Mouse (Mus musculus) midbrain, embryonic 13.5 days (tissue): ENCODE measurements around the gene Nrde2. TPM values are rescaled to one million over a fixed set of nuclear protein-coding genes. Genes with fewer than 3 reads are reported as not detected.

Source experiments
- ATAC-seq: fragments of 200-750 bp; cut with Nextera tagmentation; 2 replicates; pipeline ENCODE4 v1.8.0; 2017; ENCODE audit warnings: mild to moderate bottlenecking, moderate TSS enrichment, moderate library complexity
- H3K27ac ChIP-seq: fragments of 300-500 bp; sonication (generic); 2 replicates; pipeline ENCODE4 v1.5.1; 2015; ENCODE audit warnings: inconsistent platforms, mild to moderate bottlenecking, moderate library complexity
- H3K27me3 ChIP-seq: fragments of 300-500 bp; sonication (generic); 2 replicates; pipeline ENCODE4 v1.6.1; 2015; ENCODE audit warnings: mild to moderate bottlenecking, inconsistent platforms
- H3K36me3 ChIP-seq: fragments of 300-500 bp; sonication (generic); 2 replicates; pipeline ENCODE4 v1.6.1; 2015; ENCODE audit warnings: mild to moderate bottlenecking, inconsistent platforms
- H3K4me1 ChIP-seq: fragments of 300-500 bp; sonication (generic); replicated peaks from 2 replicates; pipeline ENCODE4 v1.6.1; 2015; ENCODE audit warnings: inconsistent platforms
- H3K4me2 ChIP-seq: fragments of 300-500 bp; sonication (generic); replicated peaks from 2 replicates; pipeline ENCODE4 v1.6.1; 2015; ENCODE audit warnings: moderate library complexity, mild to moderate bottlenecking, inconsistent platforms
- H3K4me3 ChIP-seq: fragments of 300-500 bp; sonication (generic); replicated peaks from 2 replicates; pipeline ENCODE4 v1.5.1; 2015; ENCODE audit warnings: mild to moderate bottlenecking, inconsistent platforms
- H3K9ac ChIP-seq: fragments of 300-500 bp; sonication (generic); replicated peaks from 2 replicates; pipeline ENCODE4 v1.6.1; 2015; ENCODE audit warnings: mild to moderate bottlenecking, inconsistent platforms
- H3K9me3 ChIP-seq: fragments of 300-500 bp; sonication (generic); 2 replicates; pipeline ENCODE4 v1.6.1; 2016; ENCODE audit warnings: mild to moderate bottlenecking, inconsistent platforms
- WGBS: fragments of 180-500 bp; shearing (Covaris S2); methylation state at CpG from one replicate; pipeline ENCODE4 v1.1.7; 2015; 5-methylcytosine and 5-hydroxymethylcytosine counted together
- polyA plus RNA-seq: library from polyadenylated mRNA; unstranded; fragments of >200 nt; fragmentation: Nextera tagmentation; extraction: Ambion mirVana; gene quantifications from 2 replicates; pipeline ENCODE4 v1.2.1, GENCODE M21; 2015

Gene Nrde2
- 14.2 and 14.3 TPM in 2 replicates for polyA plus RNA-seq

- peak within 1 kb of the TSS; percentile 68 for H3K4me2 ChIP-seq
- no peaks in the 10 kb centered on the region for H3K27me3 ChIP-seq
- H3K9ac ChIP-seq, result peak within 1 kb of the TSS; percentile 69
- H3K4me3 ChIP-seq, result peak within 1 kb of the TSS; percentile 53
- 0 out of 2 replicates have a peak, but pooled peaks cover 3% of the 10 kb centered on the region for H3K36me3 ChIP-seq
- peak; percentile 100 for ATAC-seq
- WGBS, result under 1% methylated on average over 26 of the region's 26 CpGs
- no peaks in the 10 kb centered on the region for H3K9me3 ChIP-seq
- H3K27ac ChIP-seq, result peak within 1 kb of the TSS; percentile 73
- H3K4me1 ChIP-seq, result peaks cover 8% of the 10 kb centered on the region
These were observed at the start of gene Nrde2 for GRCm38 (mm10) chr12:100159261-100159975. Gene Nrde2 (minus strand): TSS chr12:100159653.

GRCm38 (mm10) chr12:100206926-100207325 lies 47.5 kb upstream of the Nrde2 start:
- Histone ChIP-seq H3K9me3 (no peaks in the 10 kb centered on the region), H3K27ac (no peak overlapping the region), H3K4me1 (peaks cover 36% of the 10 kb centered on the region), H3K4me2 (no peak overlapping the region), H3K27me3 (no peaks in the 10 kb centered on the region), H3K36me3 (peaks cover 78% of the 10 kb centered on the region), H3K9ac (no peak overlapping the region), H3K4me3 (no peak overlapping the region)
- 90% methylated on average over 5 of the region's 5 CpGs for WGBS
- ATAC-seq, result no peak

- Histone ChIP-seq H3K36me3 (peaks cover 78% of the 10 kb centered on the region), H3K27me3 (no peaks in the 10 kb centered on the region), H3K27ac (no peak overlapping the region), H3K4me3 (no peak overlapping the region), H3K4me1 (peaks cover 36% of the 10 kb centered on the region), H3K9ac (no peak overlapping the region), H3K9me3 (no peaks in the 10 kb centered on the region), H3K4me2 (no peak overlapping the region)
- ATAC-seq, result no peak
- WGBS, result 93% methylated on average over 3 of the region's 3 CpGs
These were observed 47.1 kb upstream of the Nrde2 start for GRCm38 (mm10) chr12:100206521-100206920.

GRCm38 (mm10) chr12:100205156-100205555 lies 45.7 kb upstream of the Nrde2 start:
- Histone ChIP-seq H3K36me3 (peaks cover 76% of the 10 kb centered on the region), H3K4me3 (no peak overlapping the region), H3K4me1 (peaks cover 36% of the 10 kb centered on the region), H3K27me3 (no peaks in the 10 kb centered on the region), H3K9ac (no peak overlapping the region), H3K9me3 (no peaks in the 10 kb centered on the region), H3K27ac (no peak overlapping the region), H3K4me2 (no peak overlapping the region)
- WGBS, result 95% methylated on average over 8 of the region's 8 CpGs
- no peak for ATAC-seq

GRCm38 (mm10) chr12:100203759-100204158 lies 44.3 kb upstream of the Nrde2 start:
- Histone ChIP-seq H3K4me2 (no peak overlapping the region), H3K9me3 (no peaks in the 10 kb centered on the region), H3K27ac (0 out of 2 replicates have a peak overlapping the region, but pooled peaks have one; percentile 17), H3K4me3 (no peak overlapping the region), H3K36me3 (peaks cover 62% of the 10 kb centered on the region), H3K27me3 (no peaks in the 10 kb centered on the region), H3K4me1 (peaks cover 34% of the 10 kb centered on the region), H3K9ac (no peak overlapping the region)
- ATAC-seq, result no peak
- WGBS, result 64% methylated on average over 3 of the region's 3 CpGs

- H3K27ac ChIP-seq, result no peak overlapping the region
- peak overlapping the region; percentile 99 for H3K9ac ChIP-seq
- peak overlapping the region; percentile 94 for H3K4me2 ChIP-seq
- H3K4me3 ChIP-seq, result peak overlapping the region; percentile 77
- H3K9me3 ChIP-seq, result no peaks in the 10 kb centered on the region
- H3K36me3 ChIP-seq, result peaks cover 42% of the 10 kb centered on the region
- peaks cover 37% of the 10 kb centered on the region for H3K4me1 ChIP-seq
- ATAC-seq, result peak; percentile 62
- no peaks in the 10 kb centered on the region for H3K27me3 ChIP-seq
- 2% methylated on average over 13 of the region's 13 CpGs for WGBS
These were observed 42.4 kb upstream of the Nrde2 start for GRCm38 (mm10) chr12:100201838-100202237.

GRCm38 (mm10) chr12:100201363-100201711 lies 41.9 kb upstream of the Nrde2 start:
- WGBS, result 39% methylated on average over 4 of the region's 4 CpGs

GRCm38 (mm10) chr12:100200645-100201362 lies 41.4 kb upstream of the Nrde2 start:
- H3K4me1 ChIP-seq, result peaks cover 37% of the 10 kb centered on the region
- peaks cover 33% of the 10 kb centered on the region for H3K36me3 ChIP-seq
- 7% methylated on average over 29 of the region's 29 CpGs for WGBS
- no peaks in the 10 kb centered on the region for H3K9me3 ChIP-seq
- H3K4me2 ChIP-seq, result peak overlapping the region; percentile 94
- ATAC-seq, result peak; percentile 14; the same call in 1 of the 2 replicates
- H3K9ac ChIP-seq, result peak overlapping the region; percentile 99
- peak overlapping the region; percentile 77 for H3K4me3 ChIP-seq
- H3K27ac ChIP-seq, result peak overlapping the region; percentile 89
- H3K27me3 ChIP-seq, result no peaks in the 10 kb centered on the region

More at GRCm38 (mm10) chr12:100201363-100201711, 41.9 kb upstream of the Nrde2 start:
- H3K9ac ChIP-seq, result peak overlapping the region; percentile 99
- peak overlapping the region; percentile 94 for H3K4me2 ChIP-seq
- H3K27me3 ChIP-seq, result no peaks in the 10 kb centered on the region
- peak overlapping the region; percentile 77 for H3K4me3 ChIP-seq
- peaks cover 37% of the 10 kb centered on the region for H3K36me3 ChIP-seq
- no peaks in the 10 kb centered on the region for H3K9me3 ChIP-seq
- no peak overlapping the region for H3K27ac ChIP-seq
- peaks cover 37% of the 10 kb centered on the region for H3K4me1 ChIP-seq
- no peak for ATAC-seq

GRCm38 (mm10) chr12:100199891-100200644 lies 40.6 kb upstream of the Nrde2 start:
- Histone ChIP-seq H3K27ac (peak overlapping the region; percentile 89), H3K27me3 (no peaks in the 10 kb centered on the region), H3K4me1 (peaks cover 37% of the 10 kb centered on the region), H3K36me3 (peaks cover 25% of the 10 kb centered on the region), H3K4me2 (peak overlapping the region; percentile 94), H3K4me3 (peak overlapping the region; percentile 77), H3K9ac (peak overlapping the region; percentile 99), H3K9me3 (no peaks in the 10 kb centered on the region)
- peak; percentile 78 for ATAC-seq
- whole genome bisulfite sequencing, result under 1% methylated on average over 54 of the region's 86 CpGs

- H3K9me3 ChIP-seq, result no peaks in the 10 kb centered on the region
- H3K36me3 ChIP-seq, result peaks cover 16% of the 10 kb centered on the region
- H3K4me2 ChIP-seq, result peak within 1 kb of the TSS; percentile 94
- peak; percentile 89 for ATAC-seq
- H3K4me1 ChIP-seq, result peaks cover 33% of the 10 kb centered on the region
- H3K9ac ChIP-seq, result peak within 1 kb of the TSS; percentile 99
- no peaks in the 10 kb centered on the region for H3K27me3 ChIP-seq
- 1% methylated on average over 58 of the region's 58 CpGs for WGBS
- H3K27ac ChIP-seq, result peak within 1 kb of the TSS; percentile 89
- peak within 1 kb of the TSS; percentile 77 for H3K4me3 ChIP-seq
These were observed 39.7 kb upstream of the Nrde2 start, which contains the start of gene Calm1 for GRCm38 (mm10) chr12:100198967-100199660. Gene Calm1 (plus strand): TSS chr12:100199435.

- H3K27ac ChIP-seq, result no peak overlapping the region
- no peaks in the 10 kb centered on the region for H3K36me3 ChIP-seq
- no peak overlapping the region for H3K9ac ChIP-seq
- no peak for ATAC-seq
- H3K9me3 ChIP-seq, result no peaks in the 10 kb centered on the region
- peaks cover 11% of the 10 kb centered on the region for H3K4me1 ChIP-seq
- 69% methylated on average over 7 of the region's 7 CpGs for WGBS
- H3K4me2 ChIP-seq, result no peak overlapping the region
- H3K4me3 ChIP-seq, result no peak overlapping the region
- no peaks in the 10 kb centered on the region for H3K27me3 ChIP-seq
These were observed 37.3 kb upstream of the Nrde2 start for GRCm38 (mm10) chr12:100196786-100197185.
